Mouse (Mus musculus) adrenal gland, adult 18-20 months (tissue): ENCODE results near the gene Dctn1. TPM values are rescaled to one million over a fixed set of nuclear protein-coding genes. Genes with fewer than 3 reads are reported as not detected.
"Not testable (repeated sequence)": the region's sequence is repeated elsewhere in the genome, so short reads cannot be mapped to it uniquely, and the experiment has no call there.

ENCODE experiments used
- DNase-seq, 2 experiments: peaks; one replicate each; pipeline ENCODE4 v3.0.0; 2021 to 2022; ENCODE audit warnings: low spot score in 2 of 2
- total RNA-seq, 2 experiments: library from RNA; stranded (reverse); gene quantifications; 1 replicate in 1 of 2; 2 replicates in 1 of 2; pipeline ENCODE4 v1.2.3; 2021

Dctn1 gene
- total RNA-seq, 2 experiments from 2014 or later = 111 to 138 TPM

DNA sequence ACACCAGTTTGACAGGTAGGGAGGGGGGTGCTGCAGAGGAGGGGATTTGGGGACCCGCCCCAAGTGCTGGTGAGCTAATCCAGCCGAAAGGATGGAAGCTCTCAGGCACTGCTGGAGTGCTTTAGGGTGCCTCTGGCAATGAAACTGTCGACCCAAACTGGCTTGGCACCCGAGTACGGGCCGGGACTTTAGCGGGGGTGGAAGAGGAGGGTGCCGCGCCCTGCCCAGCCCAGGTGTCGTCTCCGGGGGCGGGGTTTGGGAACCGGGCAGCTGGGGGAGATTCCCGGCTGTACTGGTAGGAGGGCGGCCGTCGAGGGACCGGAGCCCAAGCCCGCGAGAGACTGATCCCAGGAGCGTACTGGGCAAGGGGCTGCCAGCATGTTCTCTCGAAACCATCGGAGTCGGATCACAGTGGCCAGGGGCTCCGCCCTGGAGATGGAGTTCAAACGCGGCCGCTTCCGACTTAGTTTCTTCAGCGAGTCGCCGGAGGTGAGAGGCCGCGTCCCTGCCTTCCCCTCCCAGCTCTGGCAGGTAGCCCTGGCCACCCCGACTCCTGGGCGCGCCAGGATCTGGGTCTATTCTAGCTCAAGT lies 30.1 kb upstream of the Dctn1 start:
- DNase-seq = no peak

DNA sequence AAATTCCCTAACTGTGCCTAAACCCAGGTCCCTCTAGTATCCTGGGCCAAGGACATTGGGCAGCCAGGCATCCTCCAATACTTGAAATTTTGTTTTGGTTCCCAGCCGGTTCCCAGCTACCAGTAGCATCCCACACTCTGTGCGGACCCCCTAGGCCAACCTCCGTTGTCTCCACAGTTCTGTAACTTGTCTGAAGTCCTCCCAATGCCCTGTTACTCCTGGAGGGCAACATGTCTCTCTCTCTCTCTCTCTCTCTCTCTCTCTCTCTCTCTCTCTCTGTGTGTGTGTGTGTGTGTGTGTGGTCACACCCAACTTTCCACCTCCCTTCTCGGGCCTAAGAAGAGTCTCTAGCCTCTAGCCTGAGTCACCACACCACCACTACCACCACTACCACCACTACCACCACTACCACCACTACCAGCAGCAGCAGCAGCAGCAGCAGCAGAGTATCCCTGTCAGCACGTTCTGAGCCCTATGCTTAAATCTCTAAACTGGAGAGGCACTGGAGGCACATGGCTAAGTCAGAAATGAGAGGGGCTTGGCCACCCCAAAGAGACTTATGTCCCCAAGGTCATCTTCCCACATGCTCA lies 29.3 kb upstream of the Dctn1 start:
- DNase-seq = no peak

DNA sequence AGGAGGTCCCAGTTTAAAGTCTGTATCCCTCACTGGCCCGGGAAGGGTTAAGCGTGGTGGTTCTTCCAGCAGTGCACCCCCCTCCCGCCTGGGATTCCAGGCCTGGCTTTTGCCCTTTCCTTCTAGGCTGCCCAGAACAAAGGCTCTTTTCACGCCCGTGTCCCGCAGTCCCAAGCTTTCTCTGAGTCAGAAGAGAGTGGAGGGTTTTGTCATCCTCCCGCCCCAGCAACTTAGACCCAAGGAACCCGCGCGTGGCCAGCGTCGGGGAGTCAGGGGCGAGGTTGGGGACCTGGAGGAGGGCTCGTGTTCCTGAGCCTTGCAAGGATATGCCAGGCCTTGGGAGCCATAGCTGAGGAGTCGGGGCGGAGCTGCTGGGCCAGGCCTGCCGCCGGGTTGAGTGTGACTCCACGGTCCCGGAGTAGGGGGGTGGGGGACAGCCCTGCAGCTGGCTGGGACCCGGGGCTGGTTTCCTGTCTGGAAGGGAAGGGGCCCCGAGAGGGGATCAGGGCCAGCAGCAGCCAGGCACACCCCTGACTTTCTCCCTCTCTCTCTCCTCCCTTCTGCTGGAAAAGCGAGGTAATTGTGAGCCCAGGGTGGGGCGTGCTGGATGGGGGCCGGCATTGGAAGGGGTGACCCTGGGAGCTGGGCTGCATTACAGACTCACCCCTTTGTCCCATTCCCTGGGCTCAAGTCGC lies 28.7 kb upstream of the Dctn1 start:
- peak; percentile 61 to 65 for DNase-seq

DNA sequence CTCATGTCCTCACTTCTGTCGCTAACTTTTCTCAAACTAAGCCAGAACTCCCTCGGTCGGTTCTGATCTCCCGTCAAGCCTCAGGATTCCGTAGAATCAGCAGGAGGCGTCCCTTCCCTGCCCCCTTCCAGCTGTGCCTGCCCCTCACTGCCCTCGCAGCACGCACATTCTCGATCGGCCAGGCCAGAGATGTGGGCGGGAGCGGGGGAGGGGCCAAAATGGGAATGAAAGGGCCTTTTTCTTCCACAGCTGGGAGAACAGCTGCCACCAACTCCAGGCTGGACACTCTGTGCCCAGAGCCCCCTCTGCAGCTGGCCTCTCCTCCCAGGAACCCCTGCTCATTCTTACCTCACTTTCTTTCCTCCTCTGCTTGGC lies 28.2 kb upstream of the Dctn1 start:
- DNase-seq = peak; percentile 84 to 88

DNA sequence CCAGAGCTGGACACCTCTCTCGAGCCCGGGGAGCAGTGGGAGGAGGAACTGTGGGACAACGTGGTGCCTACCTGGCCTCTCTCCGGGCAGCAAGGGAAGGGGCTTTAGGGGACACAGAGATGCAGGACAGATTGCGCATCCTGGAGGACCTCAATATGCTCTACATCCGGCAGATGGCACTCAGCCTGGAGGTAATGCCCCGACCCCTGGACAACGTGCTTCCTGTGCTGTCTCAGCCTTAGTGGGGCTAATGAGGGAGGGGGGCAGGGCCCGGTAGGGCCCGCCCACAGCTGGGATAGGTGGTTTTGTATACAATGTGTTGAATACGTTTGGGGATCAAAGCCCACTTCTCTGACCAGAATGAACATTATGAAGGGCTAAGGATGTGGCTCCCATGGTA lies 27.7 kb upstream of the Dctn1 start:
- DNase-seq = no peak

DNA sequence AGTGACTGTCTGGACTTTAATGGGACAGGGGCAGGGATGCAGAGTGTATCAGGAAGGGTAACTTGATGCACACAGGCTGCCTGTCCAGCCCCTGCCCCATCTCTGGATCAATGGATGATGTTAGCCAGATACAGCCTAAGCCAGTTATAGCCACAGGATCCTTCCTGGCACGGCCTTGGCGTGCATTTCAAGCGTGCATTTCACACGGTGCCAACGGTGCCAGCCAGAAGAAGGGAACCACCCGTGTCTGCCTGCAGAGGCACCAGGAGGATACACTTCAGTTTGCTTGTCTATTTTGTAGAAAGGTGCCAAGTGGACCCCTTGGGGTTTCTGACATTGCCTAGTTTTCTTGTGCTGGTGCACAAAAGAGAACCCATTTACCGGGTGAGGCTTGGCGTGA lies 25.7 kb upstream of the Dctn1 start:
- no peak for DNase-seq

DNA sequence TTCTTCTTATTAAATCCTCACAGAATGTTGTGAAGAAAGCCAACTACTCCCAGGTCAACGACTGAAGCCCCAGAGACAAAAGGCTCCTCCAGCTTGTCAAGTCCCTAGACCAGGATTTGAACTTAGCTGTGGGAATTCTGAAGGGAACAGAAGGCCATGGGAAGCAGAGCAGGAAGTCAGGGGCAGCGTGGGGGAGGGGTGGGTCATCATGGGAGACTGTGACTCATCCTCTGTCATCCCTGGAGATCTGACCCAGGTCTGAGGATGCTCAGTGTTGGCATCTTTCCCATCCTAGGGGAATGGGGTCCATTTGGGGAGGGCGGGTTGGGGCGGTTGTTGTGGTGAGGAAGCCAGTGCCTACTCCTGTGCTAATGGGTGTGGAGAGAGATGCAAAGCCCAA lies 24.1 kb upstream of the Dctn1 start:
- DNase-seq = no peak

DNA sequence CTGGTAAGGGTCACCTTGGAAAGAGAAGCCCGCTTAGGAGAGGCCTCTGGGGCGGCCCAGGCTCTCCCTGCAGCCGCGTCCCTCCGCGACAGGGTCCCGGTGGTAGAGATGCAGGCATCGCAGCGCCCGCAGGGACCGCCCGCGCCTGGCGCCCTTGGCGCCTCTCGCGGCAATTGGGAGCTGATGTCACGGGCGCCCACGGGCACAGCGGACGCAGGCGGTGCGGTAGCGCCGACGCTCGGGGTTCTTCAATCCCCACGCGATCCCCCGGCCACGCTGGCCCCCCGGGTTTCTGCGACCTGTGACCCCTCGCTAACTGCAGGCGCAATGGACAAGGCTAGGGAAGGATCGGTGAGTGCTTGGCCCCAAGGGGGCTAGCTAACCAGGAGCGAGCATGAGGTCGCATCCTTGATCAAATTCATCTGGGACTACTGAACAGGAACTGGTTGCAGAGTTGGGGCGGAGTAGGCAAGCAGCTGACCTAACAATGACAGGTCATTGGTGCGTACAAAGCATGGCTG lies 23.4 kb upstream of the Dctn1 start:
- DNase-seq = no peak

DNA sequence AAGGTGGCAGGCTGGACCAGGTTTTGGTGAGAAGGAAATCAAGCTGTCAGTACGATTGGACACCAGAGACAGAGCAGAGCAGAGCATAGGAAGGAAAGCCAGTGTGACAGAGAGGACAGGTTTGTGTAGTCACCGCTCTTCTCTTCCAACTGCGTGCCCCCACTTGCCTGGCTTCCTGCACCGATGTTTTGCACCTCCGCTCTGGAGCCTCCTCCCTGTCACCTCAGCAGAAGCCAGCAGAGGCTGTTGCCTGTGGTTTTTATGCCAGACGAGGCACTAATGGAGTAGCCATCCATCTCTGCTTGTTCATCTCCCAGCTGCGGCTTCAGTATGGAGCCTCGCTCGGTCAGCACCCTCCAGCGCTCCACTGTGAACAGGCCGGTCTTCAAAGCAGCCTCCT lies 22.8 kb upstream of the Dctn1 start:
- DNase-seq = no peak

DNA sequence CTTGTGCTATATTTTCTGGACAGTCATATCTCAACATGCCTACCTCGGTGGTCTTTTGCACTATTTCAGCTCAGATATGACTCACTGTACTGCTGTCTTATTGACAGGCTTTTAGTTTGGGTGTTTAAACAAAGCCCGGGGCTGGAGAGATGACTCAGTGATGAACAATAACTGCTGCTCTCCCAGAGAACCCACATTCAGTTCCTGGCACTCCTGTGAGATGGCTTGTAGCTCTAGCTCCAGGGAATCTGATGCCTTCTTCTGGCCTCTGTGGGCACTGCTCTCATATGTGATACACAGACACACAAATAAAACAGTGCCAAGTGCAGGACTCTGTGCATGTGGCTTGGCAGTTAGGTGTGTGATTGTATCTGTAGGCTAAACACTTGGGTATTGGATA lies 20.5 kb upstream of the Dctn1 start:
- no peak for DNase-seq

DNA sequence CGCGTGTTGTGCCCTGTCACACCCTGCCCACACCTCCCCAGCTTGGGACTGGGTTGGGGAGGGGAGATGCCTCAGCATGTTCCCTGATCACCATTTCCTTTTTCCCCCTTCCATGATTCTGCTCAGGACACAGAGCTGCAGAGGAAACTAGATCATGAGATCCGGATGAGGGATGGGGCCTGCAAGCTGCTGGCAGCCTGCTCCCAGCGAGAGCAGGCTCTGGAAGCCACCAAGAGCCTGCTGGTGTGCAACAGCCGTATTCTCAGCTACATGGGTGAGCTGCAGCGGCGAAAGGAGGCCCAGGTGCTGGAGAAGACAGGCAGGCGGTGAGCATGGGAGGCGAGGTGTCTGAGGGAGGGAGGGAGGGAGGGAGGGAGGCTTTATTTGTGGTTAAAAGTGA lies 19.9 kb upstream of the Dctn1 start:
- DNase-seq = no peak

DNA sequence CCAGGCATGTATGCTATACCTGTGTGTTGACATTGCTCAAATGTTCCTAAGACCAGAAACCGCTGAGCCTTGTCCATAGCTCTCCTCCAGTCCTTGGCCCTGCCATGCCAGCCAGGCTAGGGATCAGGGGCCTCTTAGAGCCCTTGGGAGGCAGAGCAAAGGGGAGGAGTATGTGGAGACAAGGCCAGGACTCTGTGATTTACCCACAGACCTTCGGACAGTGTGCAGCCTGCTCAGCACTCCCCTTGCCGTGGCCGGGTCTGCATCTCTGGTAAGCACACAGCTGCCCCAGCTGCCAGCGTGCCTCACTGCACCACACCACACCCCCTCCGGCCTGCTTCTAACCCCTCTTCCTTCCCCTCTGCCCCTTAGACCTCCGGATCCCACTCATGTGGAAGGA lies 18.4 kb upstream of the Dctn1 start:
- no peak for DNase-seq

DNA sequence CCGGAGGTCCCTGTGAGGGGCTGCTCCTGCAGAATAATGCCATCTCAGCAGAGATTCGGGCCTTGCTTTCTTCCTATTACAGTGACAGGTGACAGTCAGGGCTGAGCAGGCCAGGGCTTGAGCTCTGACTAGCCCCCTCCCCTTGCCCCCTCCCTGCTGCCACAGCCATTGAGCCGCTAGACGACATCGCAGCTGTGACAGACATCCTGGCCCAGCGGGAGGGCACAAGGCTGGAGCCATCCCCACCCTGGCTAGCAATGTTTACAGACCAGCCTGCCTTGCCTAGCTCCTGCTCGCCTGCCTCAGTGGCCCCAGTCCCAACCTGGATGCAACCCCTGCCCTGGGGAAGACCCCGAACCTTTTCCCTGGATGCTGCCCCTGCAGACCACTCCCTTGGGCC lies 14.0 kb upstream of the Dctn1 start:
- DNase-seq = no peak

DNA sequence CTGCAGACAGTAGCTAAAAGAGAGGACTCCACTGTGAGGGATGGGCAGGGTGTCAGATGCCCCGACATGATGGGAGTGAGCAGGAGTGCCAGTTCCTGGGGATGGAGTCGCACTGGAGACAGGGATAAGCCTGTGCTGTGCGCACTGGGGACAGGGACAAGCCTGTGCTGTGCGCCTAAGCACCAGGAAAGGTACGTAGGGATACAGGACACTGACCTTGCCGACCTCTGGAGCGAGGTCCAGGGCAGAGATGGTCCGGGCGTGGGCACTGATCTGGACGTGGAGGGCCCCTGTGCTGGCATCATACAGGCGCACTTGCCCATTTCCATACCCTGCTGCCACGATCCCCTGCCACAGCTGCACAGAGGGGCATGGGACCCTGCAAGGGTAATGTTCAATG lies 12.7 kb upstream of the Dctn1 start:
- DNase-seq = no peak

DNA sequence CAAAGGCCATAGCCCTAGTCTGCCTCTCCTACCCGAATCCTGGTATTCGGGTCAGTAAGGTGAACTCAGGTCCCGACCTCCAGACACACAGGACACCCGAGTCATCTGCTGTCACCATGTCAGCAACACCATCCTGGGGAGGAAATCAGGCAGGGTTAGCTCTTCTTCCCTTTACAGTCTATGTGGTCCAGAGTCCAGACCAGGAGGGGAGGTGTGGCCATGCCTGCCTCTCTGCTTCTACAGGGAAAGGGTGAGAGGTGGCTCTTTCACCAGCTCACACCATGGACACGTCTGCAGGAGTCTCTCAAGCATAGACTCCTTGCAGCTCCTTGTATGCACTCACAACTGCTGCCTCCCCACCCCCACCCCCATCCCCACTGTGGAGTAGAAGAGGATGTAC lies 12.2 kb upstream of the Dctn1 start:
- no peak for DNase-seq

DNA sequence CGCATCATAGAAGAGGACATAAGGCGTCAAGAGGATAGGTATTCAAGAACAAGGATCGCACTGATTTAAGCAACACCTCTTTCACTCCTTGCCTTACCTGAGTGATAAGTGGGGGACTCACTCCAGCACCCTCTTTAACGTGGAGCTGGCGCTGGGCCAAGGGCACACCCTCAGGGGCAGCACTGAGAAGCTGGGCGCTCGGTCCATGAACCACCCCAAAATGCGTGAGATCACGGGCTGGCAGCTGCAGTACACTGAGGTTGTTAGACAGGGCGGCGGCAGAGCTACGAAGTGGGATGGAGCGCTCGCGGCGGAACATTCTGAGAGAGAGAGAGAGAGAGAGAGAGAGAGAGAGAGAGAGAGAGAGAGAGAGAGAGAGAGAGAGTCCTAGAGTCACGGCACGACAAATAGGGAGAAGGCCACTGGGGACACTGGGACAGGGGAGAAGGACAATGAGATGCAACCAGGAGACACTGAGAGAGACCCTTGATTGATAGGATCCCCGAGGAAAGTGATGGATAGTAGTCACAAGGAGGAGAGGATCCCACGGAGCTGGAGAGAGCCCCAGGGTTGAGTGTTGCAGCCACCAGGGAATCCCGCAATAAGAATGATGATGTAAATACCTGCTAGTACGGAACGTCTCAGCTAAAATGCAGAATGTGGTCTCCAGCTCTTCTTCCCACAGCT lies 10.0 kb upstream of the Dctn1 start:
- DNase-seq = no peak

DNA sequence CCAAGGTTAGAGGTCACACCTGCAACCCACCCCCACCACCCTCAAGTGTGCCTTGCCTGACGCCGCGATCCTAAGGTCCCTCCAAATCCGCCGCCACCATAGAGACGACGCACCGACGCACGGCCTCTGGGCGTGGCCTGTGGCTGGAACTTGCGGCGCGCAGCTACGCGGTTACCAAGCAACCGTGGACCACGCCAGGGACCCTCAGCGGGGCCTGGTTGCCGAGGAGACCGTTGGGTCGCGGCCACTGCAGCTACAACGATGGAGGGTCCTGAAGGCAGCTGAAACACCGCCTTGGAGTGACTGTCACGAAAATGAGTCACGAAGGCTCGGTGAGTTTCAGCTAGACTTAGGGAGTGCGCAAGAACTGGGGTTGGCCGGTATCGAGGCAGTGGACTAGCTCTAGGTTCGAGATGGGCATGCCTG lies 9.4 kb upstream of the Dctn1 start, which contains the start of the genes Wdr54 and 1700003E16Rik:
Gene Wdr54 (minus strand): TSS at position 139 of the 426 bp plus-strand sequence.
Gene 1700003E16Rik (plus strand): TSS at position 146 of the 426 bp plus-strand sequence.
- peak; percentile 48 to 54 for DNase-seq

DNA sequence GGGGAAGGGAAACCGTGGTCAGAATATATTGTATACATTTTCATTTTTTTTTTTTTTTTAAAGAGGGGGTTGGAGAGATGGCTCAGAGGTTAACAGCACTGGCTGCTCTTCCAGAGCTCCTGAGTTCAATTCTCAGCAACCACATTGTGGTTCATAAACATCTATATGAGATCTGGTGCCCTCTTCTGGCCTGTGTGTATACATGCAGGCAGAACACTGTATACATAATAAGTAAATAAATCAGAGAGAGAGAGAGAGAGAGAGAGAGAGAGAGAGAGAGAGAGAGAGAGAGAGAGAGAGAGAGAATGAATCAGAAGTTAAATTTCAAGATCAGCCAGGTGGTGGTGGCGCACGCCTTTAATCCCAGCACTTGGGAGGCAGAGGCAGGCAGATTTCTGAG lies 6.3 kb upstream of the Dctn1 start:
- DNase-seq = not testable (repeated sequence)

DNA sequence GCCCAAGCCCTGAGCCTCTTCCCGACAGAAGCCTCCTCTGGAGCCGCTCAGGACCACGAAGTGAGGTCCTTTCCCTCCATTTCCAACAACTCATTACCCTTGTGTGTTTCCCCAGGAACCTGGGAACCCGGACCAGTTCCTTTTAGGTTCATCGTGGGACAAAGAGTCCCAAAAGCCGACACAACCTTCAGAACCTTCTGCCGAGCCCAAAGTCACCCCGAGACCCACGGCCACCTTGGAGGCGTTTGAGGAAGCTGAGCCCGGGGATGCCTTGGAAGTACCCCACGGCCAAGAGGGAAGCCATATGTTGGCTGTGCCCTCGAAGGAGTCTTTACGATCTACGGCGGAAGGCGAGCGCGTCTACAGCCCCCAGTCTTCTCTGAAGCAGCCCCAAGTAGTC lies 4.3 kb upstream of the Dctn1 start:
- DNase-seq = no peak

DNA sequence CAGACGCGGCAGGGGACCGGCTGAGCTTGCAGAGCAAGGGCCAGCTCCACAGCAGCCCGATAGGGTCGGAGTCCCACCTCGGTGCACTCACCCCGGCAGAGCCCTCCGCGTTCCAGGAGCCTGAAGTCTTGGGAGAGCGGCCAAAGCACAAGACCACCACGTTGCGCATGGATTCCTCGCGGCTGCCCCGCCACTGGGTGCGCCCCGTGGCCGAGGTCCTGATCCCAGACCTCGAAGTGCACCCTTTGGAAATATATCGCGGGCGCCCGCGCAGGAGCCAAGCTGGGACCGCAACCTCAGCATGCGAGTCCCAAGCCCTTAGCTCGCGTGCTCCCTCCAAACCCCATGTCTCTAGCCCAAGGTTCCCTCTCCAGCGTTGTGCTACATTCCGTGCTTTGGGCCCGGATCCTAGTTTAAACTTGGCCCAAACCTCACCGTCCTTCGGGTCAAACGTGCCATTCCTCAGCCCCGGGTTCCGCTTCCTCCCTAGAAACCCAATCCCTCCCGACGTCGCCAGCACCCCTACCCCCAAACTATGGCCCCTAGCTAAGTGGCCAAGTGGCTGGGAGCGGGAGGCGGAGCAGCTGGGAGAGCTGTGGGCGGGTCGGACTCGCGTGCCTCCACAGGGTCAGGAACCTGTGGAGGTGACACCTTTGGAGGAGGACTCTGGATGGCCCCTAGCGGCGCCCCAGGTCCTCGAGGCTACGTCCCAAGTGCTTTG lies 3.6 kb upstream of the Dctn1 start:
- DNase-seq = peak; percentile 43 to 45

DNA sequence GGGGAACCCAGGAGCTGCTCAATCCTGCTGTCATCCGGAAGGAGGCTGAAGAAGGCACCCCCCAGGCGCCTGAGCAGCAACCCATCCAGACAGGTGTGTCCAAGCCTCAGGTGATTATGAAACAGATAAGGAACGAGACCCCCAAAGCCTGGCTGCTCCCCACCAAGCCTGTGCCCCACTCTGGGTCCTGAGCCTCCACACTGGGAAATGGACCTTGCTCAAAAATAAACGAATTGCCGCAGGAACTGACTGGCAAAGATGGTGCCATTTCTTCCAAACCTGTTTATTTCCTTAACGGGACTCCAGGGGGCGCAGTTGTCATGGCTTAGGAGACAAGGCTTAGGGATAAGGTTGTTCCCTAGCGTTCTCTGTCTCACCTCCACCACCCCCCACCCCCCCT lies 3.0 kb upstream of the Dctn1 start:
- peak; percentile 53 to 58 for DNase-seq
